Mouse (Mus musculus) frontal cortex, postnatal 36 days (tissue): ENCODE data around the gene Ryr1.

Source experiments
- DNase-seq, 2 experiments: peaks; one replicate each; pipeline ENCODE4 v3.0.0; 2022; ENCODE audit warnings: low spot score in 2 of 2

Gene Ryr1

GRCm38 (mm10) chr7:29037261-29037660 is 87.7 kb downstream of the Ryr1 start:
- no peak for DNase-seq

DNA sequence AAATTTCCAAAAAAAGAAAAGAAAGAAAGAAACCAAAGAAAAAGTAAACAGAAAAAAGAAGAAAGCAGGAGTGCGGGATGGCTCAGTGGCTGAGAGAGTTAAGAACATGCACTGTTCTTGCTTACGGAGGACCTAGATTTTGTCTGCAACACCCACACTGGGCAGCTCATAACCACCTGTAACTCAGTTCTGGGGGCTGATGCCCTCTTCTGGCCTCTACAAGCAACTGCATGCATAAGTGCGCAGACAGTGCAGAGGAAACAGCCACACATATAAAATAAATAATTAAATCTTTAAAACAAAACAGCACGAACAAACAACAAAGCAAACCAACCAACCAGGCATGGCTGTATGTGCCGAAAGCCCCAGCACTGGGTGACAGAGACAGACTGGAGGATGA is 92.3 kb downstream of the Ryr1 start:
- no peak for DNase-seq

DNA sequence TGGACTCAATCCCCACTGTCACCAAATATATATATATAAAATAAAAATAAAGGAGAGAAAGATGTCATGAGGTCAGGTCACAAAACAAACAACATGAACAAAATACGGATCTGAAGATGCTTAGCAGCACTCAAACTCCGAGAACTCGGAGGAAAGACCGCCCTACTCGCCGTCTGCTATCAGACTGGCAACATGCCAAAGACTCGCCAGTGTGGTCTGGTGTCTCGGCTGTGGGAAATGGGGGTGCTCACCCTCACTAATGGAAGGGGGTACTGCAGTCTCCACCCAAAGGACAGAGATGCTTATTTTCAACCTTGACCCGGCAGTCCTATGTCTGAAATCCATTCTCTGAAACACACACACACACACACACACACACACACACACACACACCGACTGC is 93.3 kb downstream of the Ryr1 start:
- no peak for DNase-seq

GRCm38 (mm10) chr7:29029690-29030656 is 95.0 kb downstream of the Ryr1 start:
- DNase-seq, result no peak

- no peak for DNase-seq
Observed at GRCm38 (mm10) chr7:29028761-29029160, 96.2 kb downstream of the Ryr1 start.

DNA sequence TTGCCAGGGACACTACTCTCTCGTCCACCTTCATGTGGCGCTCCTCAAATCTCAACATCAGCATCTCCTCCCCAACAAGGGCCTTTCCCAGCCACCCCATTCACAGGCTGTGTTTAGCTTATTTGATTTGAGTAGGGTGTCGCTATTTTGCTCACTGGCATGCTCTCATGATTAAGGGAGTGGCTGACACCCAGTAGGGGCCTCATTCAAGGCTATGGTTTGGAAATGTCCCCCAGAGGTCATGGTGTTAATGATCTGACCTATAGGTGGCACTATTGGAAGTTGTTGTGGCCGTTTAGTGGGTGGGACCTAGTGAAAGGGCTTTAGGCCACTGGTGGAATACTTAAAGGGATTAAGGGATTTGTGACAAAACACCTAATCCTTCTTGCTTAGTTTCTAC is 98.2 kb downstream of the Ryr1 start:
- DNase-seq, result no peak

DNA sequence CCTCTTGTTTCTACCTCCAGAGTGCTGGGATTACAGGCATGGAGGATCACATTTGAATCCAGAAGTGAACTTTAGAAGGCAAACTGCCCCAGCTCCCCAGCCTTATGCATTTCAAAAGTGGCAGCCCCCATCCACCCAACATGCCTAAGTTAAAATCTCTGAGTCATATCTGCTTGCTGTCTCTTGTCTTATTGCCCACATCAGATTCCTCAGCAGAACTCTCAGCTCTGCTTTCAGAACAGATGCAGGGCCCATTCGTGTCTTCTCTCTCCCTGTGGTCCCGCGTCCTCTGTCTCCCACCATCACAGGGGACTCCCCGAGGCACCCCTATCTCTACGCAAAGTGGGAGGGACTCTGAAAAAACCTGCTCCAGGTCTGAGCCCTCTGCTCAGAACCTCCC is 98.8 kb downstream of the Ryr1 start:
- DNase-seq, result peak; percentile 12 to 19

DNA sequence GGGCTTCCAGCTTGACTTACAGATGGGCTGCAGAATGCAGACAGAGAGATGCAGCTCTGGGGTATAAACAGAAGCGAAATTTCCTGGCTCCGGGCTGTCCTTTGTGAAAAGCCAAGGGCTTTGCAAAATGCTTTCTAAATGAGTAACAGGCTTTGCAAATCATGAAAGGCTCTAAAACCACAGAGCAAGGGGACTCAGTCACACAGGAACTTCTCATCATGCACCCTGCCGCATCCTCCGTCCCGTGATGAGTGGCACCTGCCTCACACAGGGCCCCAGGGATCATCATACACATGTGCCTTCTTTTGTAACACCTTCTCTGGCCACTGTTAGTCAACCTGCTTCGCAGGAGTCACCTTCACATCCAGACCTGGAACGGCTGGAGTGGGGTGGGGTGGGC is 99.4 kb downstream of the Ryr1 start:
- no peak for DNase-seq

- DNase-seq, result no peak
Observed at GRCm38 (mm10) chr7:29023514-29023913, 101.5 kb downstream of the Ryr1 start.

- no peak for DNase-seq
Observed at GRCm38 (mm10) chr7:29022479-29022878, 102.5 kb downstream of the Ryr1 start.

- DNase-seq, result no peak
Observed at GRCm38 (mm10) chr7:29019447-29020220, 105.3 kb downstream of the Ryr1 start.

DNA sequence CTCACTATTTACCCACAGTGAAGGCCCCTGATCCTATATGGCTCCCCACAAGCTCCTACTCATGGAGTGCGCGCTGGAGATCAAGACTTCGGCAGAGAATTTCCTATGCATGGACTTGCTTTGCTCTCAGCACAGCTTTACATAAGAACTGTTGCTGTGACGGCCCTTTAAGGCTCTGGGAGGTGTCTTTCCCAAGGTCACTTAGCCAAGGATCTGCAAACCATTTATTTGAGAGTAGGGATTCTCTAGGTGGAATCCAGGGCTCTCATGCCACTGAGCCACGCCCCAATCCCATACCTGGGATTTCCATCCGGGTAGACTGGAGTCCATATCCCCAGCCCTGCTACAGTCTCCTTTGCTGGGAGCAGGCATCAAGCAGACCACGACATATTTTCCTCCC is 107.8 kb downstream of the Ryr1 start:
- DNase-seq, result no peak

- no peak for DNase-seq
Observed at GRCm38 (mm10) chr7:29016440-29016839, 108.5 kb downstream of the Ryr1 start.

DNA sequence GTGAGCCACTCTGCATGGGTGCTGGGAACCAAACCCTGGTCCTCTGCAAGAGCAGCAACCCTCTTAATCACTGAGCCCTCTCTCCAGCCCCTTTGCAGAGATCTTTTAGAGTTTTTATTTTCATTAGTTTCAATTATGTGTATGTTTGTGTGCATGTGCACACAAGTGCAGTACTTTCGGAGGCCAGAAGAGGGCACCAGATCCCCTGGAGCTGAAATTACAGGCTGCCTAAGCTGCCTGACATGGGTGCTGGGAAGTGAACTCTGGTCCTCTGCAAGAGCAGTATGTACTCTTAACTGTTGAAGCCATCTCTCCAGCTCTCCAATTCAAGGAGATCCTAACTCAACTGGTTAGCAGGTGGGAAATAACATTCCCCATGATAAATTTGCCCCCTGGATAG is 110.0 kb downstream of the Ryr1 start:
- no peak for DNase-seq

- no peak for DNase-seq
Observed at GRCm38 (mm10) chr7:29008714-29009113, 116.3 kb downstream of the Ryr1 start.

DNA sequence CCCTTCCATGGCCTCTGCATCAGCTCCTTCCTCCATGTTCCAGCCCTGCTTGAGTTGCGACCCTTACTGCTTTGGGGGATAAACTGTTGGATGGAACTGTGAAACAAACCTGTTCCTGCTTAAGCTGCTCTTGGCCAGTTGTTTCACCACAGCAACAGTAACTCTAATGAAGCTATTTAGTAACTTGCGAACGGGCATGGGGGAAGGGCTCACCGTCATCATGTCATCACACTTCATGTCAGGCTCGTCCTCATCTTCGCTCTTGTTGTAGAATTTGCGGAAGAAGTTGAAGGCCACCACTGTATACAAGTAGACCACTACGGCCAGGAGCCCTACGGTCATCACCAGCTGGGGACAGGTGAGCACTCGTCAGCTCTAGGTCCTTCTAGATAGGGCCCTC is 116.8 kb downstream of the Ryr1 start:
- DNase-seq, result no peak

GRCm38 (mm10) chr7:29007224-29008101 is 117.5 kb downstream of the Ryr1 start:
- no peak for DNase-seq

DNA sequence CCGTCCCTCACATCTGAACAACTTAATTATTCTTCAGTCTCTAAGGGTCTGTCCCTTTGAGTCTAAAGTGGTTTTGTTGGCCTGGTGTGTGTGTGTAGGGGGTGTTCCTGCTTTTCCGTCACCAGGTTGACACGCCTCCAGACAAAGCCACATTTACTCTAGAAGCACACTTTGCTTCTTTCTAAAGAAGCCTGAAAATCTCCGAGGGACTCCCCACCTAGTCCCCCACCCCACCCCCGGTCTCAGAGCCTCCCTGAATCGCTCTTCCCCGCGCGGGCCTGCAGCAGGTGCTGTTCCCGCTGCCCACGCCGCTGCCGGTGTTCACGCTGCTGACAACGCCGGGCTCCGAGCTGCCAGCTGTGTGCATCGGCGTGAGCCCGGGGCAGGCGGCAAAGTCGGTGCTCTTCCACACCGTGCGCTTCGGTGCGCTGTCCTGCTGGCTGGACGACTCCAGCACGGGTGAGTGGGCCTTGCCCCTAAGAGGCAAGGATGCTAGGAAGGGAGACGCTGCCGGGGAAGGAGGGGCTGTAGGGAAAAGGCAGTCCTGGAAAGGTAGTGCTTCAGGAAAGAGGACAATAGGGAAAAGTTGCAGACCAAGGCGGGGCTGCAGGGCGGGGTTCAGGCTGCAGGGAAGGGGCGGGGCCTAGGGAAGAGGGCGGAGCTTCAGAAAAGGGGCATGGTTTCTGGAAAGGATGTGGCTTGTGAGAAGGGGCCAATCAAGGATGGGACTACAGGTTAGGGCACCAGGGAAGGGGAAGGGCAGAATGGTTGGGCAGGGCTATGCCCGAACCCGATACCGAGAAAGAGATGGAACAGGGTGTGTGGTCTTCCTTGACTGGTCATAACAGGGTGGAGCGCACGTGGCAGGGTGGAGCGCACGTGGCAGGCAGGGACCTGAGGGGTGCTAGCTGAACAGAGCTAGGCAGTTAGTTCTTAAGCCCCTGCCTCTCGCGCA is 124.1 kb downstream of the Ryr1 start:
- DNase-seq, result peak; percentile 11 to 25

GRCm38 (mm10) chr7:28993402-28993801 is 131.6 kb downstream of the Ryr1 start:
- DNase-seq, result no peak

DNA sequence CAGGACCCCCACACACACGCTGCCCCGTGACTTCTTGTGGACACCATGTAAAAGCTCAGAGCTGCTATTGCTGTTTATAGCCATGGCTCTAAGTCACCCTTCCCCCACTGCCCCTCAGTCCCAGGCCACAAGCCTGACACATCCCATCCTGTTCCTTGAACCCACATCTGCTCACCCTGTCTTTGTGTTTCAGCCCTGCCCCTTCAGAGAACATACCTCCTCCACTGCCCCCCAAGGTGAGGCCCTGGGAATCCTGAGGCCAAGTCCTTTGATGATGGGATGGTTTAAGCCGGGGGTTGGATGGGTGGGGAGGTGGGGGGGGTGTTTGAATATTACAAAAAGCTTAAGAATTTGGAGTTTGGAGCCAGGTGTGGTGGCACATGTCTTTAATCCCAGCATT is 132.0 kb downstream of the Ryr1 start:
- no peak for DNase-seq

DNA sequence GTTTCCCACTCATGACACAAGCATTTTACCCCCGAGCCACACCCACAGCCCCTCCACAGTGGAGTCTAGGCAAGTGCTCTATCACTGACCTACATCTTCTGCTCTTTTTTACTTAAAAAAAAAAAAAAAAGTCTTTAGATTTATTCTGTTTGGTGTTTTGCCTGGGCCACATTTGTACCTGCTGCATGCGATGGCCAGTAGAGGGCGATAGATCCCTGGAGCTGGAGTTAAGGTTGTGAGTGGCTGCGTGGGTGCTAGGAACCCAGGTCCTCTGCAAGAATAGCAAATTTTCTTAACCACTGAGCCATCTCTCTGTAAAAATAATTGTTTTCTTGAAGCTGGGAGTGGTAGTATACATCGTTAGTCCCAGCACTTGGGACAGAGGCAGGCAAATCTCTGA is 133.4 kb downstream of the Ryr1 start:
- no peak for DNase-seq
